Mouse (Mus musculus) olfactory bulb, adult 2 months (tissue): ENCODE measurements around the gene Pik3cd. TPM values are rescaled to one million over a fixed set of nuclear protein-coding genes. Genes with fewer than 3 reads are reported as not detected.

Experiments used
- H3K27ac ChIP-seq: fragments of 200-500 bp; 2 replicates; pipeline ENCODE4 v1.5.1; 2012; ENCODE audit warnings: low read depth, low read length; ENCODE audit not compliant: insufficient read depth
- H3K4me1 ChIP-seq: fragments of 200-500 bp; 2 replicates; pipeline ENCODE4 v1.6.1; 2012; ENCODE audit warnings: low read length; ENCODE audit not compliant: control insufficient read depth, insufficient read depth
- H3K4me3 ChIP-seq: fragments of 200-500 bp; 2 replicates; pipeline ENCODE4 v1.5.1; 2012; ENCODE audit warnings: mild to moderate bottlenecking, low read depth, low read length, moderate library complexity; ENCODE audit not compliant: insufficient read depth
- CTCF ChIP-seq: fragments of 200-500 bp; IDR thresholded peaks from 2 replicates; pipeline ENCODE4 v1.5.1; 2012; ENCODE audit warnings: low read depth, mild to moderate bottlenecking, low read length, moderate library complexity; ENCODE audit not compliant: insufficient read depth
- POLR2A ChIP-seq: fragments of 200-500 bp; IDR thresholded peaks from 2 replicates; pipeline ENCODE4 v1.6.1; 2012; ENCODE audit warnings: mild to moderate bottlenecking, low read depth, low read length, moderate library complexity; ENCODE audit not compliant: insufficient read depth
- WGBS: fragments of 180-500 bp; shearing (Covaris S2); methylation state at CpG from one replicate; pipeline ENCODE4 v1.1.7; 2018; 5-methylcytosine and 5-hydroxymethylcytosine counted together
- polyA plus RNA-seq: library from polyadenylated mRNA; stranded (reverse); fragments of >200 nt; gene quantifications from 2 replicates; pipeline ENCODE4 v1.2.4, GENCODE M21; 2012; ENCODE audit warnings: low replicate concordance; ENCODE audit not compliant: missing spikeins, insufficient read depth, insufficient read length

Pik3cd gene
- polyA plus RNA-seq, 1 experiment = not detected

- WGBS = 86% methylated on average over 20 of the region's 20 CpGs
- Histone ChIP-seq H3K4me1 (peaks cover 2% of the 10 kb centered on the region; the same call in 1 of the 2 replicates), H3K4me3 (no peak overlapping the region), H3K27ac (no peak overlapping the region)
- TF ChIP-seq POLR2A (no peak), CTCF (no peak)
Observed at GRCm38 (mm10) chr4:149648031-149648805, 54.2 kb downstream of the Pik3cd start.

GRCm38 (mm10) chr4:149645761-149646160 is 56.6 kb downstream of the Pik3cd start:
- TF ChIP-seq CTCF (no peak), POLR2A (no peak)
- peaks cover 2% of the 10 kb centered on the region; the same call in 1 of the 2 replicates for H3K4me1 ChIP-seq
- no peak overlapping the region for H3K4me3 ChIP-seq
- 89% methylated on average over 9 of the region's 9 CpGs for WGBS
- H3K27ac ChIP-seq = no peak overlapping the region

GRCm38 (mm10) chr4:149641956-149642355 is 60.4 kb downstream of the Pik3cd start:
- WGBS = 93% methylated on average over 5 of the region's 5 CpGs
- no peaks in the 10 kb centered on the region for H3K4me1 ChIP-seq
- no peak overlapping the region for H3K27ac ChIP-seq
- no peak for TF ChIP-seq POLR2A
- no peak for TF ChIP-seq CTCF
- no peak overlapping the region for H3K4me3 ChIP-seq

- no peak overlapping the region for H3K4me3 ChIP-seq
- no peaks in the 10 kb centered on the region for H3K4me1 ChIP-seq
- H3K27ac ChIP-seq = no peak overlapping the region
- no peak for TF ChIP-seq POLR2A
- TF ChIP-seq CTCF = no peak
- WGBS = 87% methylated on average over 8 of the region's 8 CpGs
Observed at GRCm38 (mm10) chr4:149641400-149641799, 61.0 kb downstream of the Pik3cd start.

- 70% methylated on average over 9 of the region's 9 CpGs for WGBS
- Histone ChIP-seq H3K4me3 (no peak overlapping the region), H3K27ac (no peak overlapping the region), H3K4me1 (no peaks in the 10 kb centered on the region)
- TF ChIP-seq POLR2A (no peak), CTCF (no peak)
Observed at GRCm38 (mm10) chr4:149640831-149641230, 61.5 kb downstream of the Pik3cd start.

- H3K4me1 ChIP-seq = no peaks in the 10 kb centered on the region
- no peak overlapping the region for H3K27ac ChIP-seq
- TF ChIP-seq POLR2A = no peak
- TF ChIP-seq CTCF = no peak
- H3K4me3 ChIP-seq = no peak overlapping the region
- 82% methylated on average over 7 of the region's 7 CpGs for WGBS
Observed at GRCm38 (mm10) chr4:149637942-149638341, 64.4 kb downstream of the Pik3cd start.

GRCm38 (mm10) chr4:149635915-149636415 is 66.4 kb downstream of the Pik3cd start:
- TF ChIP-seq CTCF (no peak), POLR2A (no peak)
- no peak overlapping the region for H3K27ac ChIP-seq
- no peaks in the 10 kb centered on the region for H3K4me1 ChIP-seq
- 93% methylated on average over 8 of the region's 8 CpGs for WGBS
- no peak overlapping the region for H3K4me3 ChIP-seq

- WGBS = 94% methylated on average over 11 of the region's 11 CpGs
- H3K4me3 ChIP-seq = no peak overlapping the region
- TF ChIP-seq POLR2A = no peak
- TF ChIP-seq CTCF = no peak
- H3K27ac ChIP-seq = no peak overlapping the region
- H3K4me1 ChIP-seq = no peaks in the 10 kb centered on the region
Observed at GRCm38 (mm10) chr4:149634966-149635365, 67.4 kb downstream of the Pik3cd start.

DNA sequence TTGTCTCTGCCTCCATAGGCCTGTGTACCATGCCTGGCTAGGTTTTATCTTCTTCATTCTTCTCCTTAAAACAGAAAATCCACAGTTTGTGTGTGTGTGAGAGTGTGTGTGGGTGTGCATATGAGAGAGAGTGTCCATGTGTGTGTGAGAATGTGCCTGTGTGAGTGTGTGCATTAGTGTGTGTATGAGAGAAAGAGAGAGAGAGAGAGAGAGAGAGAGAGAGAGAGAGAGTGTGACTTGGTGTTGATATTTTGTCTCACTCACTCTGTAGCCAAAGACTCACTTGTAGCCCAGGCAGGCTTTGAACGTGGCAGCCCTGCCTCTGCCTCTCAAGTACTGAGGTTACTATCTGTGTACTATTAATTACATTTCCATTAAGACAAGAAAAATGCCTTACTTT is 68.2 kb downstream of the Pik3cd start:
- H3K27ac ChIP-seq = no peak overlapping the region
- WGBS = 77% methylated on average over 1 of the region's 1 CpGs
- no peaks in the 10 kb centered on the region for H3K4me1 ChIP-seq
- TF ChIP-seq CTCF (no peak), POLR2A (no peak)
- no peak overlapping the region for H3K4me3 ChIP-seq

DNA sequence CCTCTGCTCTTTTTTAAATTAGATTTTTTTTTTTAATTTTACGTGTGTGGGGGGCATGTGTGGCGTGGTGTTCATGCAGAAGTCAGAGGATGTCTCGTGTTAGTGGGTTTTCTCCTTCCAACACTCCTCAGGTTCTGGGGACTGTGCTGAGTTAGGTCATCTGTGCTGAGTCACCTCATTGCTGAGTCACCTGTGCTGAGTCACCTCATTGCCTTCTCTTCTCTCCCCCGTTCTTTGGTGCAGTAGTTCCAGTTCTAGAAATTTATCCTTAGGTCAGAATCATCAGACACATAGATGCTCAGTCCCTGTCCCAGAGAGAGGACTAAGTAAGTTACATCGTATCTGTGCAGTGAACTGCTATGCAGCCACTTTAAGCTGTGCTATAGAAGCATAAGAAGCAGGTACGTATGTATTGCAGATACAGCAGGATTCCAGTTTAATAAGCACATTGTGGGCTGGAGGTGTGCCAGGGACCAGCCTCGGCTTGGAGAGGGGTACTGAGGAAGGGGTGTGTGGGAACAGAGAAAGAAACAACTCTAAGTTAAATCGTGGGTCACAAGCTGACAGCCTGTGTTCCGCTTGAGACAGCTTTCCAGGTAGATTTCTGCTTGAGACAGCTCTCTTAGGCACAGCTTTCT is 69.6 kb downstream of the Pik3cd start:
- Histone ChIP-seq H3K4me1 (no peaks in the 10 kb centered on the region; the same call in 1 of the 2 replicates), H3K4me3 (no peak overlapping the region), H3K27ac (no peak overlapping the region)
- no peak for TF ChIP-seq CTCF
- no peak for TF ChIP-seq POLR2A
- WGBS = 65% methylated on average over 9 of the region's 9 CpGs
